Mouse (Mus musculus) G1E (cell line): ENCODE results near the gene Mecom.

Source experiments
- CTCF ChIP-seq: IDR thresholded peaks from 2 replicates; pipeline ENCODE4 v1.5.1; 2012; ENCODE audit warnings: low read depth, low read length, inconsistent platforms, mixed read lengths
- GATA1 ChIP-seq: IDR thresholded peaks from 2 replicates; pipeline ENCODE4 v1.6.1; 2012; ENCODE audit warnings: borderline replicate concordance, low read length, inconsistent platforms, mixed read lengths
- POLR2AphosphoS5 ChIP-seq: IDR thresholded peaks from 2 replicates; pipeline ENCODE4 v1.6.1; 2012; ENCODE audit warnings: low read depth, low read length, inconsistent platforms; ENCODE audit not compliant: insufficient replicate concordance

- TF ChIP-seq CTCF (no peak), POLR2AphosphoS5 (no peak), GATA1 (no peak)
Observed at GRCm38 (mm10) chr3:30414173-30414572, 133.6 kb downstream of the Mecom start.
